Mouse (Mus musculus) liver, embryonic 14.5 days (tissue): ENCODE data around the gene Gm17334. TPM values are rescaled to one million over a fixed set of nuclear protein-coding genes. Genes with fewer than 3 reads are reported as not detected.

Experiments used
- ATAC-seq: fragments of 200-750 bp; cut with Nextera tagmentation; 2 replicates; pipeline ENCODE4 v1.8.0; 2017; ENCODE audit warnings: moderate number of reproducible peaks, mild to moderate bottlenecking, moderate library complexity; ENCODE audit not compliant: insufficient read depth
- DNase-seq, 3 experiments: peaks; one replicate each; pipeline ENCODE4 v3.0.0-alpha.2; 2012 to 2013; ENCODE audit warnings: low read depth in 3 of 3, low spot score in 3 of 3
- H3K27ac ChIP-seq: fragments of 300-500 bp; sonication (generic); 2 replicates; pipeline ENCODE4 v1.5.1; 2014; ENCODE audit warnings: moderate library complexity, mild to moderate bottlenecking, control low read depth, inconsistent platforms
- H3K27me3 ChIP-seq: fragments of 300-500 bp; sonication (generic); 2 replicates; pipeline ENCODE4 v1.6.1; 2014; ENCODE audit warnings: mild to moderate bottlenecking, low read length, moderate library complexity; ENCODE audit not compliant: control insufficient read depth, insufficient read depth
- H3K36me3 ChIP-seq: fragments of 300-500 bp; sonication (generic); replicated peaks from 2 replicates; pipeline ENCODE4 v1.6.1; 2014; ENCODE audit warnings: low read depth; ENCODE audit not compliant: control insufficient read depth, insufficient read depth
- H3K4me1 ChIP-seq, 2 experiments: fragments of 200-500 bp in 1 of 2; fragments of 300-500 bp in 1 of 2; sonication (generic) in 1 of 2; replicated peaks; 2 replicates each; pipeline ENCODE4 v1.6.1; 2012 to 2014; ENCODE audit warnings: antibody characterized with exemption in 1 of 2, inconsistent platforms in 1 of 2, low read length in 1 of 2; ENCODE audit not compliant: control insufficient read depth in 2 of 2, insufficient read depth in 2 of 2
- H3K4me2 ChIP-seq: fragments of 300-500 bp; sonication (generic); 2 replicates; pipeline ENCODE4 v1.6.1; 2014; ENCODE audit warnings: low read depth, mild to moderate bottlenecking, control low read depth, moderate library complexity
- H3K4me3 ChIP-seq, 2 experiments: fragments of 200-500 bp in 1 of 2; fragments of 300-500 bp in 1 of 2; sonication (generic) in 1 of 2; 2 replicates each; pipeline ENCODE4 v1.5.1; 2012 to 2014; ENCODE audit warnings: low read depth in 2 of 2, low read length in 2 of 2, mild to moderate bottlenecking in 2 of 2, control low read depth in 1 of 2, inconsistent platforms in 1 of 2, moderate library complexity in 1 of 2; ENCODE audit not compliant: insufficient read depth in 1 of 2
- H3K9ac ChIP-seq: fragments of 300-500 bp; sonication (generic); replicated peaks from 2 replicates; pipeline ENCODE4 v1.6.1; 2014; ENCODE audit warnings: mild to moderate bottlenecking, control low read depth, moderate library complexity
- H3K9me3 ChIP-seq: fragments of 300-500 bp; sonication (generic); 2 replicates; pipeline ENCODE4 v1.6.1; 2016; ENCODE audit warnings: low read length, mixed read lengths; ENCODE audit not compliant: control insufficient read depth
- CTCF ChIP-seq: IDR thresholded peaks from 2 replicates; pipeline ENCODE4 v1.5.1; 2016; ENCODE audit warnings: antibody characterized with exemption, low read depth, control low read depth
- EP300 ChIP-seq: IDR thresholded peaks from 2 replicates; pipeline ENCODE4 v1.6.1; 2016; ENCODE audit warnings: antibody characterized with exemption, low read depth
- WGBS: fragments of 180-500 bp; shearing (Covaris S2); extraction: QIAGEN DNeasy Blood & Tissue Kit; methylation state at CpG from one replicate; pipeline ENCODE4 v1.1.7; 2014; ENCODE audit not compliant: insufficient replicate concordance; 5-methylcytosine and 5-hydroxymethylcytosine counted together
- microRNA-seq: library from miRNA; unstranded; fragments of <30 nt; microRNA quantifications from one replicate; pipeline ENCODE4, GENCODE M21; 2016
- polyA plus RNA-seq, 2 experiments: library from polyadenylated mRNA; depleted of rRNA in 1 of 2; stranded (reverse) in 1 of 2; unstranded in 1 of 2; fragments of >200 nt; fragmentation: Nextera tagmentation in 1 of 2; extraction: Ambion mirVana in 1 of 2; gene quantifications; 2 replicates each; pipeline versions ENCODE4 v1.2.1 to v1.2.3; 2012 to 2014

The Gm17334 gene
- polyA plus RNA-seq, 2 experiments, result not detected

GRCm38 (mm10) chr11:53732244-53732643 lies 40.7 kb downstream of the Gm17334 start:
- Histone ChIP-seq H3K27ac (no peak overlapping the region), H3K4me3 (no peak overlapping the region), H3K4me2 (no peak overlapping the region), H3K36me3 (no peaks in the 10 kb centered on the region), H3K4me1 (no peaks in the 10 kb centered on the region), H3K9ac (no peak overlapping the region), H3K9me3 (no peaks in the 10 kb centered on the region), H3K27me3 (no peaks in the 10 kb centered on the region)
- WGBS, result 51% methylated on average over 8 of the region's 8 CpGs
- no peak for TF ChIP-seq CTCF
- no peak for TF ChIP-seq EP300
- no peak for DNase-seq
- no peak for ATAC-seq

GRCm38 (mm10) chr11:53731457-53731856 lies 41.5 kb downstream of the Gm17334 start:
- WGBS, result 80% methylated on average over 7 of the region's 7 CpGs
- H3K4me1 ChIP-seq, result no peaks in the 10 kb centered on the region
- no peaks in the 10 kb centered on the region for H3K36me3 ChIP-seq
- no peak overlapping the region for H3K4me2 ChIP-seq
- H3K27ac ChIP-seq, result no peak overlapping the region
- DNase-seq (no peak), ATAC-seq (no peak)
- no peaks in the 10 kb centered on the region for H3K9me3 ChIP-seq
- H3K27me3 ChIP-seq, result no peaks in the 10 kb centered on the region
- TF ChIP-seq EP300 (no peak), CTCF (no peak)
- H3K4me3 ChIP-seq, result no peak overlapping the region
- H3K9ac ChIP-seq, result no peak overlapping the region

Small RNA genes within 50 kb of the gene (microRNA-seq; reads per million reads assigned to microRNA genes)
- not detected for gene Mir7671

Other genes starting within 250 kb of the Gm17334 start
- gene Kif3a, start 205.8 kb downstream of the Gm17334 start, polyA plus RNA-seq (2012; rRNA removed), result 2.1 and 3.3 TPM in 2 replicates
- gene Kif3a, start 205.8 kb downstream of the Gm17334 start, polyA plus RNA-seq (2014; fragmentation: Nextera tagmentation; extraction: Ambion mirVana), result 6.4 and 7.7 TPM in 2 replicates
- 0.26 and 0.27 TPM in 2 replicates for gene Il4, start 154.5 kb downstream of the Gm17334 start, polyA plus RNA-seq (2012; rRNA removed)
- 0.61 and 0.73 TPM in 2 replicates for gene Il4, start 154.5 kb downstream of the Gm17334 start, polyA plus RNA-seq (2014; fragmentation: Nextera tagmentation; extraction: Ambion mirVana)
- gene Il13, start 138.5 kb downstream of the Gm17334 start, polyA plus RNA-seq (2012; rRNA removed), result 0.04 TPM in 1 of 2 replicates, not detected in the other
- gene Il13, start 138.5 kb downstream of the Gm17334 start, polyA plus RNA-seq (2014; fragmentation: Nextera tagmentation; extraction: Ambion mirVana), result not detected in 2 replicates
- gene Rad50, start 65.9 kb downstream of the Gm17334 start, polyA plus RNA-seq (2012; rRNA removed), result 3.1 and 5.1 TPM in 2 replicates
- gene Rad50, start 65.9 kb downstream of the Gm17334 start, polyA plus RNA-seq (2014; fragmentation: Nextera tagmentation; extraction: Ambion mirVana), result 10.0 and 10.3 TPM in 2 replicates
- gene Il5, start 52.4 kb downstream of the Gm17334 start, polyA plus RNA-seq (2012; rRNA removed), result not detected in 2 replicates
- not detected in 2 replicates for gene Il5, start 52.4 kb downstream of the Gm17334 start, polyA plus RNA-seq (2014; fragmentation: Nextera tagmentation; extraction: Ambion mirVana)
- 5.0 and 8.1 TPM in 2 replicates for gene Irf1, start 3.2 kb downstream of the Gm17334 start, polyA plus RNA-seq (2012; rRNA removed)
- gene Irf1, start 3.2 kb downstream of the Gm17334 start, polyA plus RNA-seq (2014; fragmentation: Nextera tagmentation; extraction: Ambion mirVana), result 5.4 and 9.1 TPM in 2 replicates
- gene Gm12216, start 86.1 kb upstream of the Gm17334 start, polyA plus RNA-seq (2012; rRNA removed), result 0.15 TPM in 1 of 2 replicates, not detected in the other
- gene Gm12216, start 86.1 kb upstream of the Gm17334 start, polyA plus RNA-seq (2014; fragmentation: Nextera tagmentation; extraction: Ambion mirVana), result 0.14 TPM in 1 of 2 replicates, not detected in the other
- gene Slc22a5, start 118.5 kb upstream of the Gm17334 start, polyA plus RNA-seq (2012; rRNA removed), result 1.5 and 1.7 TPM in 2 replicates
- 1.9 and 2.6 TPM in 2 replicates for gene Slc22a5, start 118.5 kb upstream of the Gm17334 start, polyA plus RNA-seq (2014; fragmentation: Nextera tagmentation; extraction: Ambion mirVana)
- 2.0 and 2.8 TPM in 2 replicates for gene Slc22a21, start 207.1 kb upstream of the Gm17334 start, polyA plus RNA-seq (2012; rRNA removed)
- 1.3 and 1.7 TPM in 2 replicates for gene Slc22a21, start 207.1 kb upstream of the Gm17334 start, polyA plus RNA-seq (2014; fragmentation: Nextera tagmentation; extraction: Ambion mirVana)